Mouse (Mus musculus) lung, embryonic 14.5 days (tissue): ENCODE data around the gene D1Pas1. TPM values are rescaled to one million over a fixed set of nuclear protein-coding genes. Genes with fewer than 3 reads are reported as not detected.

Source experiments
- ATAC-seq: fragments of 200-750 bp; cut with Nextera tagmentation; 2 replicates; pipeline ENCODE4 v1.8.0; 2017; ENCODE audit warnings: mild to moderate bottlenecking, moderate TSS enrichment, moderate library complexity; ENCODE audit not compliant: insufficient read depth
- DNase-seq: peaks from one replicate; pipeline ENCODE4 v3.0.0-alpha.2; 2015
- H3K27ac ChIP-seq: fragments of 300-500 bp; sonication (generic); 2 replicates; pipeline ENCODE4 v1.5.1; 2014; ENCODE audit warnings: low read depth, mild to moderate bottlenecking, moderate library complexity
- H3K27me3 ChIP-seq: fragments of 300-500 bp; sonication (generic); 2 replicates; pipeline ENCODE4 v1.6.1; 2014; ENCODE audit warnings: low read length, control low read depth; ENCODE audit not compliant: insufficient read depth
- H3K36me3 ChIP-seq: fragments of 300-500 bp; sonication (generic); 2 replicates; pipeline ENCODE4 v1.6.1; 2014; ENCODE audit warnings: control low read depth; ENCODE audit not compliant: insufficient read depth
- H3K4me1 ChIP-seq: fragments of 300-500 bp; sonication (generic); 2 replicates; pipeline ENCODE4 v1.6.1; 2014; ENCODE audit warnings: antibody characterized with exemption, control low read depth; ENCODE audit not compliant: insufficient read depth
- H3K4me2 ChIP-seq: fragments of 300-500 bp; sonication (generic); 2 replicates; pipeline ENCODE4 v1.6.1; 2014; ENCODE audit warnings: mild to moderate bottlenecking
- H3K4me3 ChIP-seq: fragments of 300-500 bp; sonication (generic); 2 replicates; pipeline ENCODE4 v1.5.1; 2014; ENCODE audit warnings: low read depth, low read length
- H3K9ac ChIP-seq: fragments of 300-500 bp; sonication (generic); 2 replicates; pipeline ENCODE4 v1.6.1; 2014
- H3K9me3 ChIP-seq: fragments of 300-500 bp; sonication (generic); 2 replicates; pipeline ENCODE4 v1.6.1; 2016; ENCODE audit warnings: low read depth, low read length, control low read depth
- CTCF ChIP-seq: IDR thresholded peaks from 2 replicates; pipeline ENCODE4 v1.5.1; 2016; ENCODE audit warnings: antibody characterized with exemption, low read depth
- WGBS: fragments of 180-500 bp; shearing (Covaris S2); extraction: QIAGEN DNeasy Blood & Tissue Kit; methylation state at CpG from one replicate; pipeline ENCODE4 v1.1.7; 2014; 5-methylcytosine and 5-hydroxymethylcytosine counted together
- polyA plus RNA-seq: library from polyadenylated mRNA; unstranded; fragments of >200 nt; fragmentation: Nextera tagmentation; extraction: Ambion mirVana; gene quantifications from 2 replicates; pipeline ENCODE4 v1.2.1, GENCODE M21; 2014

The D1Pas1 gene
- polyA plus RNA-seq, 1 experiment from 2014 or later = not detected

- H3K4me1 ChIP-seq = no peaks in the 10 kb centered on the region
- H3K27me3 ChIP-seq = no peaks in the 10 kb centered on the region
- no peak overlapping the region for H3K27ac ChIP-seq
- WGBS = 69% methylated on average over 7 of the region's 7 CpGs
- H3K4me3 ChIP-seq = no peak overlapping the region
- ATAC-seq (no peak), DNase-seq (no peak)
- no peak overlapping the region for H3K4me2 ChIP-seq
- no peaks in the 10 kb centered on the region for H3K36me3 ChIP-seq
- no peak overlapping the region for H3K9ac ChIP-seq
- no peak for TF ChIP-seq CTCF
- H3K9me3 ChIP-seq = no peaks in the 10 kb centered on the region
Measured at GRCm38 (mm10) chr1:187020011-187020410, 52.8 kb downstream of the D1Pas1 start.

Other genes starting within 250 kb of the D1Pas1 start
- 79.0 and 79.7 TPM in 2 replicates for gene Rrp15, start 218.1 kb upstream of the D1Pas1 start, polyA plus RNA-seq
- 0.51 and 0.89 TPM in 2 replicates for gene Spata17, start 248.0 kb downstream of the D1Pas1 start, polyA plus RNA-seq
- gene Gpatch2, start 248.1 kb downstream of the D1Pas1 start, polyA plus RNA-seq = 20.2 and 20.8 TPM in 2 replicates